Mouse (Mus musculus): ENCODE results near the gene Commd2.

Commd2 gene

GRCm38 (mm10) chr3:57651231-57651864 lies at the start of gene Commd2:
Gene Commd2, minus strand, starts transcription at chr3:57651715.
- DNase-seq, result peak; percentile 94

DNA sequence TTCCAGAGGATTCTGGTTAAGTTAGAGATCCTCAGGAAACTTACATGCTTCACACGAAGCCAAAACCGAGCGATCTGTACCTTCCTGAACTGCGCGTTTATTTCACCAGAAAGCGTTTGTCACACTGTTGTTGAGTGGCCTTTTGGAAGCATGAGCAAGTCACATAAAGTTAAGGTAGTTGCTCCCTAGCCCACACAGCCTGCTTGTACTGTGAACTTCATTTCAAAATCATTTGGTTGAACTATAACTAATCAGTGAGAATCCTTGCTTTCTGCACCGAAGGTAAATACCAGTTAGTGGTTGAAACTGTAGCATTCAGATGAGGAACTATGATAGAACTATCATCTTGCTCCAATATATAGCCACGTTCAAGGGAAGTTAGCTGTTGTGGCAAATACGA lies 45.3 kb upstream of the Commd2 start:
- no peak for DNase-seq

DNA sequence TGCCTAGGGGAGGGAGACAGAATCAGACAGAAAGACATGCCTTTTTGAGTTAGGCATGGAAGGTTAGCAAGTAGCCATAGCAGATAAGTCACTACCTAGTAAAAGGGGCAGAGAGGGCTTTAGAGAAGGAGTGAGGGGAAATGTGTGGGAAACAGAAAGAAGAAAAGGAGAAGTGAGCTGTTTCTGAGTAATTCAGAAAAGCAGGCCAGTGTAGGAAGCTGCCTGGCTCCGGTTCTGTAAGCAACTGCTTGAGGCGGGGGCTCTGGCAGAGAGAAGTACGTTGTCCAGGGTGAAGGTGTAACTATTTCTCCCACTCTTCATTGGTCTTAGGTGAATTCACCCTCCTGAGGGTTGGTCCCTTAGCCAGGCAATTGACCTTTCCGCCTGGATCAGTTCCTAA lies 44.7 kb upstream of the Commd2 start:
- DNase-seq, result no peak

GRCm38 (mm10) chr3:57692719-57693118 lies 41.2 kb upstream of the Commd2 start, which contains the start of gene Ankub1:
Gene Ankub1, minus strand, starts transcription at chr3:57692799.
- no peak for DNase-seq

GRCm38 (mm10) chr3:57691772-57692171 lies 40.3 kb upstream of the Commd2 start:
- DNase-seq, result no peak

DNA sequence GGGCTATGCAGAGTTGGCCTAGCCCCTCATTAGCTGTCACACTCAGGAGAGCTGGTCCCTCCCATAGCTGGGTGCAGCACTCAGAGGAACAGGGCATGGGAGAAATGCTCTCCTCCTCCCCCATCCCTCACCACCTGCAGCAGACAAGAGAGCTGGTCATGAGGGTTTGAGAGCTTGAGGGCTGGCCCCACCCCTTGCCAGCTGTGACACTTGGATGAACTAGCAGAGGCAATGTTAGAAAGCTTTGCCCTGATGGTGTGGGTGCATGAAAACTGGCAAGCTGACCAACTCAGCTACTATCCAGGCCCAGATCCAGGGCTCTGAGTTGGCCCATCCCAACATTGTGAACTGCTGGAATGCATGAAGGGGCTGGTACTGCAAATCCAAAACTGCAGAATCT lies 26.3 kb upstream of the Commd2 start:
- DNase-seq, result no peak

GRCm38 (mm10) chr3:57674075-57674474 lies 22.6 kb upstream of the Commd2 start:
- no peak for DNase-seq

- peak; percentile 64 for DNase-seq
Observed at GRCm38 (mm10) chr3:57673586-57673985, 22.1 kb upstream of the Commd2 start.

DNA sequence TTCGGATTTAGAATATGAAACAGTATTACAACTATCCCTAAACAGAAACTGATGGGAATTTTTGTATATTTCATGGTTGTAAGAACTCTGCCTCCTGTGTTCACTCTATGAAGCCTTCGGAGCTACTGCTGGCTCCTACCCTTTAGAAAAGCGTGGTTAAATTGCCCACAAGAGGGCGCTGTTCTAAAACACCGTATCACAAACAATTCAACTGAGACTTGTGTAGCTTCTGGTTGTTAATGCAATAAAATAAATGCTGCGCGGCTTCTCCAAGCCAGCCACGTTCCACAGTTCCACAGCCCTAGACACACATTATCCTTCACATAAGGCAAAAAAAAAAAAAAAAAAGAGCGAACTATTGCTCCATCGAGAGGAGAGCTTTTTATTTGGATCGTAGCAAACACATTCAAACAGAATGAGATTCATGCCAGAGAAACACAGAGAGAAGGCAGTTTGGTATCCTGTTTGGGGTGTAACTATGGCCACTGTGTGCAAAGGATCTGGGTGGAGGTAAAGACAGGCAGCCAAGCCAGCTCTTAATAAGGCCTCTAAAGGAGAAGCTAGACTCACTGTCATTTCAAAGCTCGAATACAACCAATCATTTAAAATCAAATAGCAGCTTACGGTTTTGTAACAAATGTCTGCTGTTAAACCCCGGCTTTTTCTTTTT lies 15.7 kb upstream of the Commd2 start:
- DNase-seq, result peak; percentile 82

DNA sequence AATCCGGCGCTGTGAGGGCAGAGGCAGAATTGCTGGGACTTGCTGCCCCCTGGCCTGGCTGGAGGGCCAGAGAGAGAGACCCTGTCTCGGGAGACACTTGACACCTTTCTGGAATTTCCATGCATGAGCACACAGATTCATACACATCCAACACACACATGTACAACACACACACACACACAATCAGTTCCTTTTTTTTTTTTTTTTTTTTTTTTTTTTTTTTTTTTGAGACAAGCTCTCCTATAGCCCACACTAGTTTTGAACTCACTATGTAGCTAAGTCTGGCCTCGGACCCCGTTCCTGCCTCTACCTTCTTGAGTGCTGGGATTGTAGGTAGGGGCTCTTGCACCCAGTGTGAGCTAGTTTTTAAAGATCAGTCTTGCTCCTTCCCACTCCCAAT lies 14.4 kb upstream of the Commd2 start:
- no peak for DNase-seq

GRCm38 (mm10) chr3:57664682-57665081 lies 13.2 kb upstream of the Commd2 start:
- DNase-seq, result no peak

DNA sequence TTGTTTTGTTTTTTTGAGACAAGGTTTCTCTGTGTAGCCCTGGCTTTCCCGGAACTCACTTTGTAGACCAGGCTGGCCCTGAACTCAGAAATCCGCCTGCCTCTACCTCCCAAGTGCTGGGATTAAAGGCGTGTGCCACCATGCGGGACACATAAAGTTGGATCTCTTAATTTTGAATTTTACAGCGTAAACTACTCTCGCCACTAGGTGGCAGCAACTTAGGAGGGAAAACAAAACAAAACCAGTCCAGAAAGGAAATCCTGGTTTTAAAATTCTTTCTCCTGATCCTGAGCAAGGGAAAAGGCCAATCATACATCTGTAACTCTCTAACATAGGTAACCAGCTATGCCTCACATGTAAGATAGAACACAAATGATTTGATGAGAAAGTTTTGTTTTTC lies 12.2 kb upstream of the Commd2 start:
- peak; percentile 71 for DNase-seq

DNA sequence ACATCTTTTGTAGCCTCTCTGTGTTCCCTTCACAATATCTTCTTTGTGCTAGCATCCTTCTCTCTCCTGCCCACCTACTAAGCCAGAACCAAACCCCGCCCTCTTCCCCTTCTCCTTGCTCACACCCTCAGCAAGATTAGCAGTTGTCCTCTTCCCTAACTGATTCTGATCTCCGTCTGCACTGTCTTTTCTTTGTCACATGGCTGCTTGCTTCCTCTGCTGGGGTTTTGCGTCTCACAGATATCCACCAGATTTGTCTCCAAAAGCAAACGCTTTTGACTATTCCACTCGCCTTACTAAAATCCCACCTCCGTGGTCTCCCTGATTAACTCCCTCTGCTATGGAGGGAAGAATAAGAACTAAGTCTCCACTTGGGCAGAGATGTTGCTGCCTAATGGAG lies 7.1 kb upstream of the Commd2 start:
- no peak for DNase-seq

GRCm38 (mm10) chr3:57653646-57654045 lies 2.1 kb upstream of the Commd2 start:
- DNase-seq, result no peak

- DNase-seq, result no peak
Observed at GRCm38 (mm10) chr3:57652485-57652884, 970 bp upstream of the Commd2 start.

DNA sequence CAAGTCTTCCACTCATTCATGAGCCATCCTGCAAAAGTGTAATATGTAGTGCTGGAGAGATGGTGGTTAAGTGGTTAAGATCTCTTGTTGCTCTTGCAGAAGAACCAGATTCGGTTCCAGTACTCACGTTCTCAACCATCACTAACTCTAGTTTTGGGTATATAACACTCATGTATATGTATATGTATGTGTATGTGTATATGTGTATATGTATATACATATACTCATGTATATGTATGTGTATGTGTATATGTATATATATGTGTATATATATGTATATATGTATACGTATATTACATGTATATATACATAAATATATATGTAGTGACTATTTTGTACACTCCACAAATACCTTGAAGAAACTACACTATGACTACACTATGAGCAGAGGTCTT lies 347 bp upstream of the Commd2 start:
- no peak for DNase-seq

GRCm38 (mm10) chr3:57643191-57643590 lies 8.3 kb downstream of the Commd2 start:
- no peak for DNase-seq

- peak; percentile 69 for DNase-seq
Observed at GRCm38 (mm10) chr3:57637596-57637995, 13.9 kb downstream of the Commd2 start.

DNA sequence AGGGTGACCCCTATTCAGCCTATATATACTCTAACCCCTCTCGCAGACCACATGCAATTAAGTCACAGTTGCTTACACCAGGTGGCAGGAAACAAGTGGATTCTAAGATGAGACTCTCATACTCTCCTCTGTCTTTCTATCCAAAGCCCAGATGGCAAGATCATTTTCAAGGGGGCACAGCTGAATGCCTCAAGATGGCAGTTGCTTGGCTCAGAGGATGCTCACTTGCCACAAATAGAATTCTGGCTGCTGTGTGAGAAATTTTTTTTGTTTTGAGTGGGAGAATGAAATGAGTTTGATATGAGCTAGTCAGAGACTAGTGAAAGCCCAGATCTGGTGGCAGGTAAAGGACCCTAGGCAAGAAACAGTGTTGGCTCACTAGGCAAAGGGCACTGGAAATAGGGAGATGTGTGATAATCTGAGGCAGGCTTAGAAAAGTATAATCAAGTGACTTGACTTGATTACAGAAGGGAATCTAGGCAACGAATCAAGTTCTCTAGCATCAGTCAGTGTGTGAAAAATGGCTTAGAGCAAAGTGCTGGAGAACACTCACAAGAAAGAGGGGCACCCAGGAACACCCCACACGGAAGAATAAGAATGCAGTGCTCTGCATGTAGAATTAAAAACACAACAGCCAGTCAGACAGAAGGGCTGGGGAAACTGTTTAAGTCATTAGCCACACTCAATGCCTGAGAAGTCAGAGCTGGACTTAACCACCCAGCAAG lies 16.6 kb downstream of the Commd2 start:
- DNase-seq, result no peak

DNA sequence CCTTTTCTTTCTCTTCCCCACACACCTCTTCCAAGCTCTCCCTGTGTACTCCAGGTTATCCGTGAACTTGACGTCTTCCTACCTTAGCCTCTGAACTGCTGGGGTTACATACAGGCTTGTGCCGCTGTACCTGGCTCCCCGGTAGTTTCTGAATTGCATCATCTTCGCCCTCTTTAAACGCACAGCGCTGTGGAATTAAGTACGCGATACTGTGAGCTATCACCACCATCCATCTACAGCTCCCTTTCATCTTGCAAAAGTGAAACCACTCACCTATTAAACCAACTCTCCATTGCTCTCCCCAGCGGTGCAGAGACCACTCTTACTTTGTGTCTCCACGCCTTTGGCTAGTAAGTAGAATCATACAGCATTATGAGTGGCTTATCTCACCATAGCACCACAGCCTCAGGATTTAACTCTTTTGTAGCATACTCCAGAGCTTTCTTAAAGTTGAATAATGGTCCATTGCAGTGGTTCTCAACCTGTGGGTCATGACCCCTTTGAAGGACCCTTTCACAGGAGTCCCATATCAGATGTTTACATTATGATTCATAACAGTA lies 24.5 kb downstream of the Commd2 start:
- DNase-seq, result no peak

DNA sequence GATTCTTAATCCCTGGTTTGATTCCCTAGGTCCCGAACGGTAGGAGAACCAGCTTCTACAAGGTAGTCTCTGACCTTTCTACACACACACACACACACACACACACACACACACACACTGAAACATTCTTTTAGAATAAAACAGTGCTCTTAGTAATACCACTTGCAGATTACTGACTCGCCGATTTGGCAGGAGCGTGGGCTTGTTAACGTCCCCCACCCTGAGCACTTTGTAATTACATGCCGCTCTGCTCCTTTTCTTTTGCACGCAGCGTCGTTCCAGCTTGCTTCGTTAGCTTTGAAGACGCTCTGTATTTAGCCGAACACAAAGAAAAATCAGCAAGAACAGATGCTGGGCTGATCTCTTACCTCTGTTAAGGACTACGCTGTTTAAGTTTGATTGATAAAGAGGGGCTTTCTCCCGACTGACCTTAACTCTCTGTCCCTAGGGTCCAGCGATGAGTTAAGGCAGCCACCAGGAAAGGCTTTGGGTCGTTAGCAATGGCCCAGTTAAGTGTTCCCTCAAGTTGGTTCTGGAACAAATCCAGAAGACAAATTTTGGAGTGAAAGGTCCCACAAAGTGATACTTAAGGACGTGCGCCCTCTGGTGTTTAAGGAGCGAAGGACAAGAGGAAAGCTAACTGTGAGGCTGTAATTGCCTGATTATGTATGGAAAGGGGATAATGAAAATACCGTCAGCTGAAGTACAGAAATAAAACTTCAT lies 26.1 kb downstream of the Commd2 start:
- DNase-seq, result peak; percentile 87

DNA sequence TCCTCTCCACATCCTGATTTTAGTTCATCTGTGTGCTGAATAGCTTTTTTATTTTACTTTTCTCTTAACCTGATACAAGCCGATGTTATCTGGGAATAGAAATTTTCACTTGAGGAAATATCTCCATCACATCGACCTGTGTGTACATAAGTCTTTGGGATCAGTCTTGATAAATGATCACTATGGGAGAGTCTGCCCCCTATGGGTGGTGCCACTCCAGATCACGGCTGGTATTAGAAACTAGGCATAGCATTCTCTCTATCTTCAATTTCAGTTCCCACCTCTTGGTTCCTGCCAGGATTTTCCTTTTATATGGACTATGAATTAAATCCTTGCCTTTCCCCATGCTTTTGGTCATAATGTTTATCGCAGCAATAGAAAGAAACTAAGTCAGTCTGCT lies 31.8 kb downstream of the Commd2 start:
- peak; percentile 36 for DNase-seq

GRCm38 (mm10) chr3:57615652-57616051 lies 35.9 kb downstream of the Commd2 start:
- DNase-seq, result no peak

Data from lung, postnatal 10 days (tissue).